Mouse (Mus musculus): ENCODE data around the gene Nckap1. TPM values are rescaled to one million over a fixed set of nuclear protein-coding genes. Genes with fewer than 3 reads are reported as not detected.

Gene Nckap1
- polyA plus RNA-seq, 1 experiment from 2014 or later: 61.4 TPM

DNA sequence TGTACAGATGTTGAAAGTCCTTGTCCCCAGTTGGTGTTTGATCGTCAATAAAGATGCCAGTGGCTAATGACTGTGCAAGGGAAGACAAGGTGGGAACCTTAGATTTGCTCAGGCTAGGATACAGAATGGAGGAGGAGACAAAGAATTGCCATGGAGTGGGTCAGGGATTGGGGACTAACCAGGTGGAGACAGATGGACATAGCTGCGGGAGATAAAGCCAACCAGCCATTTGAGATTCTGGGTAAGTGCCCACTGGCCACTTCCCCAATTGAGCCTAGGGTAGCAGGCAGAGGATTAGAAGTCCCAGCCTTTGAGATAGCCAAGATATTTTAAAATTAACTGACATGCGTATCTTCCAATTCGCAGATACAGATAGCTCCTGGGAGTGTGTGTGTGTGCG, 96.2 kb downstream of the Nckap1 start:
- Histone ChIP-seq H3K9ac (ENCODE audit: low read length) (no peak overlapping the region), H3K4me1 (ENCODE audit: control insufficient read depth, insufficient read depth, low read length) (no peaks in the 10 kb centered on the region), H3K4me3 (ENCODE audit: low read depth, low read length) (no peak overlapping the region), H3K27ac (replicated peaks; ENCODE audit: low read depth, low read length) (no peak overlapping the region), H3K27me3 (ENCODE audit: control insufficient read depth, insufficient read depth, low read length) (no peaks in the 10 kb centered on the region), H3K4me2 (ENCODE audit: low read depth, severe bottlenecking) (no peak overlapping the region), H3K9me3 (ENCODE audit: control insufficient read depth, low read length) (no peaks in the 10 kb centered on the region), H3K36me3 (ENCODE audit: control insufficient read depth, insufficient read depth, low read length) (no peaks in the 10 kb centered on the region)
- WGBS: 92% methylated on average over 5 of the region's 5 CpGs
- no peak for DNase-seq (ENCODE audit: low spot score)
- no peak for ATAC-seq (ENCODE audit: insufficient number of reproducible peaks, low FRiP score, low TSS enrichment, low read depth)

GRCm38 (mm10) chr2:80475831-80476230, 105.3 kb downstream of the Nckap1 start:
- DNase-seq (ENCODE audit: low spot score) (no peak), ATAC-seq (ENCODE audit: insufficient number of reproducible peaks, low FRiP score, low TSS enrichment, low read depth) (no peak)
- H3K27me3 ChIP-seq (ENCODE audit: control insufficient read depth, insufficient read depth, low read length): no peaks in the 10 kb centered on the region
- H3K27ac ChIP-seq (replicated peaks; ENCODE audit: low read depth, low read length): no peak overlapping the region
- no peak overlapping the region for H3K4me3 ChIP-seq (ENCODE audit: low read depth, low read length)
- H3K9me3 ChIP-seq (ENCODE audit: control insufficient read depth, low read length): no peaks in the 10 kb centered on the region
- WGBS: 24% methylated on average over 1 of the region's 1 CpGs
- H3K36me3 ChIP-seq (ENCODE audit: control insufficient read depth, insufficient read depth, low read length): no peaks in the 10 kb centered on the region
- H3K9ac ChIP-seq (ENCODE audit: low read length): no peak overlapping the region
- no peak overlapping the region for H3K4me2 ChIP-seq (ENCODE audit: low read depth, severe bottlenecking)
- H3K4me1 ChIP-seq (ENCODE audit: control insufficient read depth, insufficient read depth, low read length): no peaks in the 10 kb centered on the region

- DNase-seq (ENCODE audit: low spot score) (no peak), ATAC-seq (ENCODE audit: insufficient number of reproducible peaks, low FRiP score, low TSS enrichment, low read depth) (no peak)
- Histone ChIP-seq H3K9me3 (ENCODE audit: control insufficient read depth, low read length) (no peaks in the 10 kb centered on the region), H3K36me3 (ENCODE audit: control insufficient read depth, insufficient read depth, low read length) (no peaks in the 10 kb centered on the region), H3K4me1 (ENCODE audit: control insufficient read depth, insufficient read depth, low read length) (no peaks in the 10 kb centered on the region), H3K9ac (ENCODE audit: low read length) (no peak overlapping the region), H3K4me3 (ENCODE audit: low read depth, low read length) (no peak overlapping the region), H3K4me2 (ENCODE audit: low read depth, severe bottlenecking) (no peak overlapping the region), H3K27me3 (ENCODE audit: control insufficient read depth, insufficient read depth, low read length) (no peaks in the 10 kb centered on the region), H3K27ac (replicated peaks; ENCODE audit: low read depth, low read length) (no peak overlapping the region)
- WGBS: 81% methylated on average over 5 of the region's 5 CpGs
Measured at GRCm38 (mm10) chr2:80474247-80474796, 106.9 kb downstream of the Nckap1 start.

DNA sequence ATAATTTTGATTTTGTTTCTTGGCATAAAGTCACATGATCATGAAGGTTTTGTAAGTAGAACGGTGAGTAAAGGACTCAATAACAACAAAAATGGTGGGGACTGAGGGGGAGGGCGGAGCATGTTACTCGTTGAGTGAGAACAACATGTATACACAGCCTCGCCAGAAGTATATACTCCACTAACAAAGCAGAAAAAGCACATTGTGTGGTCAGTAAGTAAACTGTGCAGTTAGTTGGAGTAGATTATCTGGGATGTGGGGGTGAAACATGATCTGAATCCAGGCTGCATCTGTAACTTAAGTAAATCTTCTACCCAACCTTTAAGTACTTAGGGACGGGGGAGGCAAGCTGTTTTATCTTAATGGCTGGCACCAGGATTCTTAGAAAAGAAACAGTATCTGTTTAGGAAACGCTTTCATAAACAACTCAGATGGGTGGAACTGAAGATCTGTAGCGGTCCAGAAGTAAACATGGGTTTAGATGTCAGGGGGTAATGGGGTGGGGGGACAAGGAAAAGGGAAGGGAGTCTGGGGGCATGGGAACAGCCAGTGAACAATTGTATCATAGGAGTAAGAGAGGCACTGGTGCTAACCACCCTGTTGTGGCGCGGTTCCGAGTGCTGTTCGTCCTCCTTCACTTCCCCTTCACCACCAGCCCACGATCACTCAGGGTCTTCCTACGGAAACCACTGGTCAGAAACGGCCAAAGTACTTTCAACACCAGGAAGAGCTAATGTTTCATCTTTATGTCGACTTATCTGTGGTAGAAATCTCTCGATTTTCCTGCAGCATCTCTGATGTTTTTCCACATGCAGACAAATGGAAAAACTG, 115.0 kb downstream of the Nckap1 start:
- DNase-seq (ENCODE audit: low spot score) (no peak), ATAC-seq (ENCODE audit: insufficient number of reproducible peaks, low FRiP score, low TSS enrichment, low read depth) (no peak)
- WGBS: 73% methylated on average over 16 of the region's 16 CpGs
- no peaks in the 10 kb centered on the region for H3K4me1 ChIP-seq (ENCODE audit: control insufficient read depth, insufficient read depth, low read length)
- no peak overlapping the region for H3K27ac ChIP-seq (replicated peaks; ENCODE audit: low read depth, low read length)
- H3K9me3 ChIP-seq (ENCODE audit: control insufficient read depth, low read length): no peaks in the 10 kb centered on the region
- no peaks in the 10 kb centered on the region for H3K36me3 ChIP-seq (ENCODE audit: control insufficient read depth, insufficient read depth, low read length)
- no peak overlapping the region for H3K4me2 ChIP-seq (ENCODE audit: low read depth, severe bottlenecking)
- no peak overlapping the region for H3K9ac ChIP-seq (ENCODE audit: low read length)
- H3K27me3 ChIP-seq (ENCODE audit: control insufficient read depth, insufficient read depth, low read length): no peaks in the 10 kb centered on the region
- H3K4me3 ChIP-seq (ENCODE audit: low read depth, low read length): no peak overlapping the region

- Histone ChIP-seq H3K4me1 (ENCODE audit: control insufficient read depth, insufficient read depth, low read length) (no peaks in the 10 kb centered on the region), H3K36me3 (ENCODE audit: control insufficient read depth, insufficient read depth, low read length) (no peaks in the 10 kb centered on the region), H3K4me2 (ENCODE audit: low read depth, severe bottlenecking) (no peak overlapping the region), H3K9me3 (ENCODE audit: control insufficient read depth, low read length) (no peaks in the 10 kb centered on the region), H3K27ac (replicated peaks; ENCODE audit: low read depth, low read length) (no peak overlapping the region), H3K27me3 (ENCODE audit: control insufficient read depth, insufficient read depth, low read length) (no peaks in the 10 kb centered on the region), H3K9ac (ENCODE audit: low read length) (no peak overlapping the region), H3K4me3 (ENCODE audit: low read depth, low read length) (no peak overlapping the region)
- DNase-seq (ENCODE audit: low spot score) (no peak), ATAC-seq (ENCODE audit: insufficient number of reproducible peaks, low FRiP score, low TSS enrichment, low read depth) (no peak)
- WGBS: 82% methylated on average over 8 of the region's 8 CpGs
Measured at GRCm38 (mm10) chr2:80461827-80462226, 119.4 kb downstream of the Nckap1 start.

MicroRNAs within 50 kb of the gene (microRNA counts, 519-probe panel; counts per million panel counts)
- microRNA mmu-miR-684: not detected

Small RNAs within 50 kb of the gene (microRNA-seq; reads per million reads assigned to microRNA genes)
- not detected for gene Mir684-1

Other genes with a start within 250 kb of the Nckap1 start
- gene Frzb, start 133.8 kb downstream of the Nckap1 start, polyA plus RNA-seq (2014; fragmentation: Nextera tagmentation; extraction: Ambion mirVana): 118 and 120 TPM in 2 replicates
- gene Dusp19, start 35.7 kb upstream of the Nckap1 start, polyA plus RNA-seq (2014; fragmentation: Nextera tagmentation; extraction: Ambion mirVana): 15.9 and 19.6 TPM in 2 replicates
- gene Nup35, start 35.9 kb upstream of the Nckap1 start, polyA plus RNA-seq (2014; fragmentation: Nextera tagmentation; extraction: Ambion mirVana): 66.4 and 68.0 TPM in 2 replicates